Mouse (Mus musculus) layer of hippocampus, postnatal 36 days (tissue): ENCODE measurements around the gene Spata2l. TPM values are rescaled to one million over a fixed set of nuclear protein-coding genes. Genes with fewer than 3 reads are reported as not detected.
"Not testable (repeated sequence)": the region's sequence is repeated elsewhere in the genome, so short reads cannot be mapped to it uniquely, and the experiment has no call there.

Experiments
- DNase-seq, 2 experiments: peaks; one replicate each; pipeline ENCODE4 v3.0.0; 2022
- total RNA-seq, 2 experiments: library from RNA; stranded (reverse); gene quantifications; 2 replicates each; pipeline ENCODE4 v1.2.3; 2021

Spata2l gene
- total RNA-seq, 2 experiments from 2014 or later = 80.7 to 81.4 TPM

GRCm38 (mm10) chr8:123197016-123197415 is 39.0 kb downstream of the Spata2l start:
- not testable (repeated sequence) for DNase-seq

GRCm38 (mm10) chr8:123193771-123194170 is 42.3 kb downstream of the Spata2l start:
- DNase-seq = no peak

DNA sequence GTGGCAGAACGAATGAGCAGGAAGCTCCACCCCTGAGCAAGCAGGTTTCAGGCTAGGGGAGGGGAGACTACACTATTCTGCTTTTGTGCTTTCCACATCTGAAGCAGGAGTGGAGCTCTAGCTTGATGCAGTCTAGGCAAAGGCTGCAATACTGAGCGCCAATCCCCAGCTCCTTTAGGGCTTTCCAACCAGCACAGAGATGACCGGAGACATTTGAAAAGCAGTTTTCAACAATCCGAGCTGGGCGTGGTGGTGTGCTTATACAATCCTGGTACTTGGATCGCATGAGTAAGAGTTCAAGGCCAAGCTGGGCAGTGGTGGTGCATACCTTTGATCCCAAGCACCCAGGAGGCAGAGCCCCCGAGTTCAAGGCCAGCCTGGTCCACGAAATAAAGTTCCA is 44.1 kb downstream of the Spata2l start:
- no peak for DNase-seq

- DNase-seq = peak; percentile 70 to 74
These were observed 45.4 kb downstream of the Spata2l start for GRCm38 (mm10) chr8:123190678-123191077.

- no peak for DNase-seq
These were observed 47.2 kb downstream of the Spata2l start for GRCm38 (mm10) chr8:123188841-123189240.

DNA sequence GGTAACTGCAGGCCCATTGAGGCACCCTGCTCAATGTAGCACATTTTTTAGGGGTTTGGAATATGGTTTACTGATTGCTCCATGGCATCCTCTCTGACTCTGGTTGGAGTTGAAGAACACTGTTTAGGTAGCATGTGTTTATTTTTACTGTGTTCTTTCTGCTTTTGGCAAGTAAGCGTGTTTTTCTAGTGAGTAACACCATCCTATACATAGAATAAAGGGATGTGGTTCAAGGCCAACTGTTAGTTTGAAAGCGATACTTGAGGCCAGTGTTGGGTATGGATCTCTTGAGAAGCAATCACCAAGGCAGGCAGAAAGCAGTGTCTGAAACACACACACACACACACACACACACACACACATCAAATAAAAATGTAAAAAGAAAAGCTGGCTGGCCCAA is 48.0 kb downstream of the Spata2l start:
- DNase-seq = no peak

- no peak for DNase-seq
These were observed 50.2 kb downstream of the Spata2l start, which contains the start of gene Dpep1 for GRCm38 (mm10) chr8:123185566-123186409. Gene Dpep1 (plus strand): TSS chr8:123186242.

DNA sequence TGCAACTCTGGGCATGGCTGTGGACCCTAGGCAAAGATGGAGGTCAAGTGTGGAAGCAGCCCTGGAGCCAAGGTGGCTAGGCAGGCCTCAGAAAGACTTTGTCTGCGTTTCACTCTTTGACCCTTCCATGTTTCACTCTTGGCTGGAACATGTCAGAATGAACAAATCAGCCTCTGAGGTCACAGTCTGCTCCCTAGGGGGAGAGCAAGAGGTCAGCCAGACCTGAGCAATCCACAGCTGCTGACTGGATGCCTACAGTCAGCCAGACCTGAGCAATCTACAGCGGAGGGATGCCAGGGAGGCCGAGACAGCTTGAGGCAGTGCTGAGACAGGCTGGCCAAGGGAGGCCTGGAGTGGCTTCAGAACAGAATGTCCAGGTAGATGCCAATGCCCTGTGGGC is 54.6 kb downstream of the Spata2l start:
- no peak for DNase-seq

Other genes starting within 250 kb of the Spata2l start
- gene Ankrd11, start 194.0 kb downstream of the Spata2l start, total RNA-seq = 100 to 1,000 TPM; 164 to 171 TPM
- 10 to 100 TPM; 54.9 to 61.1 TPM for gene Spg7, start 173.3 kb downstream of the Spata2l start, total RNA-seq
- 100 to 1,000 TPM; 391 to 451 TPM for gene Rpl13, start 133.9 kb downstream of the Spata2l start, total RNA-seq
- 100 to 1,000 TPM; 305 to 318 TPM for gene Cpne7, start 118.9 kb downstream of the Spata2l start, total RNA-seq
- gene Sult5a1, start 77.9 kb downstream of the Spata2l start, total RNA-seq = 1 to 10 TPM; 1.6 to 2.2 TPM
- under 1 TPM in 1 of 2 experiments, not detected in 1; 0.23 TPM for gene Dpep1, start 50.0 kb downstream of the Spata2l start, total RNA-seq
- 100 to 1,000 TPM in 1 of 2 experiments, 10 to 100 TPM in 1; 96.7 to 101 TPM for gene Chmp1a, start 23.5 kb downstream of the Spata2l start, total RNA-seq
- gene Spata33, start 23.4 kb downstream of the Spata2l start, total RNA-seq = 1 to 10 TPM; 5.6 to 7.0 TPM
- gene Cdk10, start 11.4 kb downstream of the Spata2l start, total RNA-seq = 10 to 100 TPM; 89.6 to 99.3 TPM
- gene Zfp276, start 18.0 kb upstream of the Spata2l start, total RNA-seq = 10 to 100 TPM; 24.3 to 26.6 TPM
- 10 to 100 TPM; 49.7 to 51.6 TPM for gene Vps9d1, start 18.1 kb upstream of the Spata2l start, total RNA-seq
- 1 to 10 TPM; 3.6 to 4.0 TPM for gene Fanca, start 82.3 kb upstream of the Spata2l start, total RNA-seq
- gene Spire2, start 96.5 kb upstream of the Spata2l start, total RNA-seq = 10 to 100 TPM; 15.2 to 17.2 TPM
- gene Tcf25, start 137.5 kb upstream of the Spata2l start, total RNA-seq = 100 to 1,000 TPM; 510 to 526 TPM
- gene Mc1r, start 170.9 kb upstream of the Spata2l start, total RNA-seq = not detected
- 100 to 1,000 TPM; 290 to 324 TPM for gene Tubb3, start 175.2 kb upstream of the Spata2l start, total RNA-seq
- gene Def8, start 187.3 kb upstream of the Spata2l start, total RNA-seq = 10 to 100 TPM; 53.4 to 57.4 TPM
- gene Afg3l1, start 241.7 kb upstream of the Spata2l start, total RNA-seq = 10 to 100 TPM; 24.7 to 27.9 TPM